Mouse (Mus musculus) intestine, embryonic 14.5 days (tissue): ENCODE measurements around the gene A130010J15Rik. TPM values are rescaled to one million over a fixed set of nuclear protein-coding genes. Genes with fewer than 3 reads are reported as not detected.

Source experiments
- ATAC-seq: fragments of 200-750 bp; cut with Nextera tagmentation; replicated peaks from 2 replicates; pipeline ENCODE4 v1.8.0; 2017; ENCODE audit warnings: low read depth, moderate number of reproducible peaks, moderate TSS enrichment, moderate library complexity; ENCODE audit not compliant: low FRiP score, low TSS enrichment
- DNase-seq: peaks from one replicate; pipeline ENCODE4 v3.0.0-alpha.2; 2018; ENCODE audit warnings: low spot score
- H3K27ac ChIP-seq: fragments of 300-500 bp; sonication (generic); 2 replicates; pipeline ENCODE4 v1.5.1; 2014; ENCODE audit warnings: low read depth, mild to moderate bottlenecking, control low read depth
- H3K27me3 ChIP-seq: fragments of 300-500 bp; sonication (generic); replicated peaks from 2 replicates; pipeline ENCODE4 v1.6.1; 2014; ENCODE audit warnings: low read length, control low read depth; ENCODE audit not compliant: control insufficient read depth, insufficient read depth
- H3K36me3 ChIP-seq: fragments of 300-500 bp; sonication (generic); 2 replicates; pipeline ENCODE4 v1.6.1; 2014; ENCODE audit warnings: low read length, control low read depth; ENCODE audit not compliant: control insufficient read depth, insufficient read depth
- H3K4me1 ChIP-seq: fragments of 300-500 bp; sonication (generic); replicated peaks from 2 replicates; pipeline ENCODE4 v1.6.1; 2014; ENCODE audit warnings: low read length, control low read depth, mixed read lengths; ENCODE audit not compliant: control insufficient read depth, insufficient read depth
- H3K4me2 ChIP-seq: fragments of 300-500 bp; sonication (generic); 2 replicates; pipeline ENCODE4 v1.6.1; 2014; ENCODE audit warnings: low read length
- H3K4me3 ChIP-seq: fragments of 300-500 bp; sonication (generic); 2 replicates; pipeline ENCODE4 v1.5.1; 2014; ENCODE audit warnings: low read depth, low read length, control low read depth, mixed read lengths
- H3K9ac ChIP-seq: fragments of 300-500 bp; sonication (generic); 2 replicates; pipeline ENCODE4 v1.6.1; 2014; ENCODE audit warnings: mild to moderate bottlenecking, low read length
- H3K9me3 ChIP-seq: fragments of 300-500 bp; sonication (generic); 2 replicates; pipeline ENCODE4 v1.6.1; 2016; ENCODE audit warnings: low read length, control low read depth; ENCODE audit not compliant: control insufficient read depth
- WGBS: fragments of 180-500 bp; shearing (Covaris S2); extraction: QIAGEN DNeasy Blood & Tissue Kit; methylation state at CpG from one replicate; pipeline ENCODE4 v1.1.7; 2014; 5-methylcytosine and 5-hydroxymethylcytosine counted together
- polyA plus RNA-seq: library from polyadenylated mRNA; unstranded; fragments of >200 nt; fragmentation: Nextera tagmentation; extraction: Ambion mirVana; gene quantifications from 2 replicates; pipeline ENCODE4 v1.2.1, GENCODE M21; 2014

A130010J15Rik gene
- polyA plus RNA-seq, 1 experiment from 2014 or later: 17.1 TPM

GRCm38 (mm10) chr1:193131311-193131948 is 36.4 kb upstream of the A130010J15Rik start:
- ATAC-seq: peak; percentile 81

GRCm38 (mm10) chr1:193132385-193132784 is 35.5 kb upstream of the A130010J15Rik start:
- Histone ChIP-seq H3K36me3 (peaks cover 9% of the 10 kb centered on the region), H3K27ac (peak overlapping the region; percentile 60; the same call in 1 of the 2 replicates), H3K27me3 (no peaks in the 10 kb centered on the region), H3K4me2 (no peak overlapping the region), H3K9me3 (no peaks in the 10 kb centered on the region), H3K9ac (no peak overlapping the region), H3K4me1 (peaks cover 15% of the 10 kb centered on the region), H3K4me3 (no peak overlapping the region)
- DNase-seq: no peak
- no peak for ATAC-seq

More at GRCm38 (mm10) chr1:193131311-193131948, 36.4 kb upstream of the A130010J15Rik start:
- Histone ChIP-seq H3K27ac (peak overlapping the region; percentile 60), H3K4me1 (peaks cover 15% of the 10 kb centered on the region), H3K9me3 (no peaks in the 10 kb centered on the region), H3K27me3 (no peaks in the 10 kb centered on the region), H3K9ac (no peak overlapping the region), H3K4me2 (peak overlapping the region; percentile 60; the same call in 1 of the 2 replicates), H3K4me3 (no peak overlapping the region), H3K36me3 (peaks cover 19% of the 10 kb centered on the region)
- 28% methylated on average over 6 of the region's 6 CpGs for WGBS
- peak; percentile 62 for DNase-seq

GRCm38 (mm10) chr1:193133726-193134125 is 34.1 kb upstream of the A130010J15Rik start:
- H3K4me1 ChIP-seq: peaks cover 14% of the 10 kb centered on the region
- no peaks in the 10 kb centered on the region for H3K9me3 ChIP-seq
- 92% methylated on average over 1 of the region's 1 CpGs for WGBS
- H3K27ac ChIP-seq: no peak overlapping the region
- no peak overlapping the region for H3K4me2 ChIP-seq
- H3K9ac ChIP-seq: no peak overlapping the region
- ATAC-seq (no peak), DNase-seq (no peak)
- H3K27me3 ChIP-seq: no peaks in the 10 kb centered on the region
- no peaks in the 10 kb centered on the region for H3K36me3 ChIP-seq
- H3K4me3 ChIP-seq: no peak overlapping the region

GRCm38 (mm10) chr1:193138087-193138486 is 29.8 kb upstream of the A130010J15Rik start:
- 34% methylated on average over 7 of the region's 7 CpGs for WGBS
- Histone ChIP-seq H3K4me2 (no peak overlapping the region), H3K36me3 (no peaks in the 10 kb centered on the region), H3K9me3 (no peaks in the 10 kb centered on the region), H3K9ac (no peak overlapping the region), H3K4me1 (no peaks in the 10 kb centered on the region), H3K4me3 (no peak overlapping the region), H3K27me3 (no peaks in the 10 kb centered on the region), H3K27ac (no peak overlapping the region)
- ATAC-seq (no peak), DNase-seq (no peak)

GRCm38 (mm10) chr1:193138669-193139068 is 29.2 kb upstream of the A130010J15Rik start:
- no peaks in the 10 kb centered on the region for H3K27me3 ChIP-seq
- no peak overlapping the region for H3K4me3 ChIP-seq
- ATAC-seq: no peak
- no peaks in the 10 kb centered on the region for H3K9me3 ChIP-seq
- no peak overlapping the region for H3K9ac ChIP-seq
- H3K36me3 ChIP-seq: no peaks in the 10 kb centered on the region
- no peak overlapping the region for H3K27ac ChIP-seq
- DNase-seq: no peak
- WGBS: 35% methylated on average over 3 of the region's 3 CpGs
- no peaks in the 10 kb centered on the region for H3K4me1 ChIP-seq
- H3K4me2 ChIP-seq: no peak overlapping the region

- Histone ChIP-seq H3K27ac (no peak overlapping the region), H3K4me3 (no peak overlapping the region), H3K9ac (no peak overlapping the region), H3K9me3 (no peaks in the 10 kb centered on the region), H3K4me1 (no peaks in the 10 kb centered on the region), H3K4me2 (no peak overlapping the region), H3K36me3 (no peaks in the 10 kb centered on the region), H3K27me3 (no peaks in the 10 kb centered on the region)
- ATAC-seq: no peak
- no peak for DNase-seq
- 76% methylated on average over 7 of the region's 7 CpGs for WGBS
Observed at GRCm38 (mm10) chr1:193141118-193141517, 26.7 kb upstream of the A130010J15Rik start.

GRCm38 (mm10) chr1:193142517-193143062 is 25.3 kb upstream of the A130010J15Rik start:
- Histone ChIP-seq H3K4me1 (no peaks in the 10 kb centered on the region), H3K27ac (no peak overlapping the region), H3K4me2 (no peak overlapping the region), H3K27me3 (no peaks in the 10 kb centered on the region), H3K9me3 (no peaks in the 10 kb centered on the region), H3K36me3 (no peaks in the 10 kb centered on the region), H3K4me3 (no peak overlapping the region), H3K9ac (no peak overlapping the region)
- ATAC-seq (no peak), DNase-seq (no peak)
- 81% methylated on average over 8 of the region's 8 CpGs for WGBS

- Histone ChIP-seq H3K9ac (no peak overlapping the region), H3K27me3 (no peaks in the 10 kb centered on the region), H3K4me1 (no peaks in the 10 kb centered on the region), H3K4me3 (no peak overlapping the region), H3K36me3 (no peaks in the 10 kb centered on the region), H3K4me2 (no peak overlapping the region), H3K27ac (no peak overlapping the region), H3K9me3 (no peaks in the 10 kb centered on the region)
- ATAC-seq (no peak), DNase-seq (no peak)
- 84% methylated on average over 6 of the region's 6 CpGs for WGBS
Observed at GRCm38 (mm10) chr1:193144516-193144915, 23.3 kb upstream of the A130010J15Rik start.

- 80% methylated on average over 4 of the region's 4 CpGs for WGBS
- Histone ChIP-seq H3K27me3 (no peaks in the 10 kb centered on the region), H3K4me2 (no peak overlapping the region), H3K9ac (no peak overlapping the region), H3K36me3 (no peaks in the 10 kb centered on the region), H3K27ac (no peak overlapping the region), H3K4me3 (no peak overlapping the region), H3K4me1 (no peaks in the 10 kb centered on the region), H3K9me3 (no peaks in the 10 kb centered on the region)
- DNase-seq: no peak
- no peak for ATAC-seq
Observed at GRCm38 (mm10) chr1:193145101-193145500, 22.7 kb upstream of the A130010J15Rik start.
